Mouse (Mus musculus) frontal cortex, postnatal 10 days (tissue): ENCODE measurements around the gene Plxna4.

ENCODE experiments used
- DNase-seq, 2 experiments: peaks; one replicate each; pipeline ENCODE4 v3.0.0; 2022; ENCODE audit warnings: low spot score in 2 of 2, mixed read lengths in 1 of 2

Gene Plxna4

GRCm38 (mm10) chr6:32472062-32472461, 115.9 kb downstream of the Plxna4 start:
- DNase-seq, result no peak

GRCm38 (mm10) chr6:32471639-32472038, 116.4 kb downstream of the Plxna4 start:
- no peak for DNase-seq

GRCm38 (mm10) chr6:32469196-32469595, 118.8 kb downstream of the Plxna4 start:
- DNase-seq, result no peak

GRCm38 (mm10) chr6:32465129-32465528, 122.9 kb downstream of the Plxna4 start:
- DNase-seq, result no peak

- no peak for DNase-seq
Observed at GRCm38 (mm10) chr6:32464637-32465036, 123.4 kb downstream of the Plxna4 start.

GRCm38 (mm10) chr6:32464046-32464445, 123.9 kb downstream of the Plxna4 start:
- peak; percentile 41 to 42 for DNase-seq

GRCm38 (mm10) chr6:32460400-32460799, 127.6 kb downstream of the Plxna4 start:
- no peak for DNase-seq

- no peak for DNase-seq
Observed at GRCm38 (mm10) chr6:32456641-32457040, 131.4 kb downstream of the Plxna4 start.

GRCm38 (mm10) chr6:32451851-32452250, 136.1 kb downstream of the Plxna4 start:
- no peak for DNase-seq

GRCm38 (mm10) chr6:32449237-32449963, 138.6 kb downstream of the Plxna4 start:
- DNase-seq, result no peak

GRCm38 (mm10) chr6:32448787-32449186, 139.2 kb downstream of the Plxna4 start:
- DNase-seq, result no peak

GRCm38 (mm10) chr6:32446276-32446675, 141.7 kb downstream of the Plxna4 start:
- DNase-seq, result no peak

- no peak for DNase-seq
Observed at GRCm38 (mm10) chr6:32445246-32445645, 142.7 kb downstream of the Plxna4 start.

- no peak for DNase-seq
Observed at GRCm38 (mm10) chr6:32444393-32444792, 143.6 kb downstream of the Plxna4 start.

- no peak for DNase-seq
Observed at GRCm38 (mm10) chr6:32443679-32444078, 144.3 kb downstream of the Plxna4 start.

- DNase-seq, result no peak
Observed at GRCm38 (mm10) chr6:32439434-32439833, 148.6 kb downstream of the Plxna4 start.

GRCm38 (mm10) chr6:32437219-32437618, 150.8 kb downstream of the Plxna4 start:
- no peak for DNase-seq

- DNase-seq, result no peak
Observed at GRCm38 (mm10) chr6:32423124-32423523, 164.9 kb downstream of the Plxna4 start.

- no peak for DNase-seq
Observed at GRCm38 (mm10) chr6:32420610-32421009, 167.4 kb downstream of the Plxna4 start.

GRCm38 (mm10) chr6:32417351-32417750, 170.6 kb downstream of the Plxna4 start:
- no peak for DNase-seq

- no peak for DNase-seq
Observed at GRCm38 (mm10) chr6:32411325-32411724, 176.7 kb downstream of the Plxna4 start.

GRCm38 (mm10) chr6:32409625-32410024, 178.4 kb downstream of the Plxna4 start:
- DNase-seq, result no peak

GRCm38 (mm10) chr6:32407574-32408185, 180.3 kb downstream of the Plxna4 start:
- no peak for DNase-seq
